Mouse (Mus musculus) spleen, embryonic (tissue): ENCODE results near the gene 4933436I01Rik.

Experiments
- CTCF ChIA-PET: fragments of 350-600 bp; sonication (Branson Sonifier 250); formaldehyde crosslinking; loops from one replicate; lab custom pipeline; 2022; lab: Charles Lee

4933436I01Rik gene

GRCm38 (mm10) chrX:67921350-67921749, at the start of gene 4933436I01Rik:
TSS of gene 4933436I01Rik (minus strand) at chrX:67921450.
- CTCF ChIA-PET = no interaction called here

DNA sequence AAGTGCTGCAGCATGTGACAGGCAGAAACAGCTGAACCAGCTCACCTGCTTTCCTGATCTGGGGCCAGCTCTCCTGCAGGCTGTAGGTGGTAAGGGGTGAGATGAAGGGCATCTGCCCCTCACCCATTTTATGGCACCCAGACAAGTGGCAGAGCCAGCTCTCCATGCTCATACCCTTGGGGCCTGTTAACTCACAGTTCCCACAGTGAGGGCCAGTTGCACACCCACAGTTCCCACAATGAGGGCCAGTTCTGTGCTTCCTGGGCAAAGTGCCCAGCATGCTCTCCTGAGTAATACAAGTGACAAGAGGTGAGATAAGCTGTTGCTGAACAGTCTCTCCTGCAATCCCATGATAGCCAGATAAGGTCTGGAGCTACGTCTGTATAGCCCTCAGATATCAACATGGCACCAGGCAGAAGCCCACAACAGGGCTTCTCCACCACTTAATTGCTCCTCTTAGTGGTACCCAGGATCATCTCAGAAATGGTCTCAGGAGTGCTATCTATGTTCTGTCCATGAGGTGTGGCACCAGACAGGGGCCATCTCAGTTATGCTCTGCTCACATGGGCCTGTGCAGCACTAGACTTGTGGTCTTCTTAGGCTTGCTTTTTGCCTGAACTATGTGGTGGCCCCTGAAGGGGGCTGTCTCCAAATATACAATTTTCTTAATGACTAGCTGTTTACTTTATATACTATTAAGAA, 3.7 kb upstream of the 4933436I01Rik start:
- CTCF ChIA-PET = no interaction called here

- CTCF ChIA-PET = no interaction called here
Measured at GRCm38 (mm10) chrX:67883406-67883805, 37.8 kb downstream of the 4933436I01Rik start.
